Mouse (Mus musculus) heart, postnatal 0 days (tissue): ENCODE measurements around the gene Ak7.

Experiments used
- CTCF ChIP-seq: IDR thresholded peaks from 2 replicates; pipeline ENCODE4 v1.5.1; 2016; ENCODE audit warnings: antibody characterized with exemption, control low read depth, low read depth
- EP300 ChIP-seq: IDR thresholded peaks from 2 replicates; pipeline ENCODE4 v1.6.1; 2016; ENCODE audit warnings: antibody characterized with exemption, low read depth

DNA sequence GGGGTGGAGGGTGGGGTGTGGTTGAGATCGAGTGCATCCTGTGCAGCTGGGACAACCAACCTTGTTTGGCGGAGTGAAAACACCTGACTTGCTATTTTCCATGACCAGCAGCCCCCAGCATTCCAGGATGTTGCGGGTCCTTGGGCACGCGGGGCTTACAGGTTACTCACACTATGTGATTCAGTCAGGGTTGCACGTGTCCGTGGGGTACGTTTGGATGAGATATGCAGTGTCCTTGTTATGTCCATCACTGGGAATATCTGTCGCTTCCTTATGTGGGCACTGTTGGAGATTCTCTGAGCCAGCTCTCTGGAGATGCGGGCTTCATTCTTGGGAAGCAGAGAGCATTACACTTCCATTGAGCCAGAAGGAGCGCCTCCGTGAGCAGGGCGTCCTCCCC, 20.0 kb downstream of the Ak7 start:
- TF ChIP-seq CTCF (no peak), EP300 (no peak)
